Mouse (Mus musculus): ENCODE measurements around the gene Shroom4. TPM values are rescaled to one million over a fixed set of nuclear protein-coding genes. Genes with fewer than 3 reads are reported as not detected.
"Not testable (repeated sequence)": the region's sequence is repeated elsewhere in the genome, so short reads cannot be mapped to it uniquely, and the experiment has no call there.

Gene Shroom4
- polyA plus RNA-seq, 1 experiment from 2014 or later = 1.2 TPM

- no peak overlapping the region for H3K9ac ChIP-seq (ENCODE audit: low read depth, low read length)
- no peaks in the 10 kb centered on the region for H3K9me3 ChIP-seq (ENCODE audit: control insufficient read depth, low read length)
- H3K27me3 ChIP-seq (replicated peaks; ENCODE audit: control insufficient read depth, insufficient read depth, low read length) = no peaks in the 10 kb centered on the region
- ATAC-seq = no peak
- no peak overlapping the region for H3K27ac ChIP-seq (ENCODE audit: low read depth, low read length)
- H3K4me2 ChIP-seq (ENCODE audit: low read length) = no peak overlapping the region
- H3K4me1 ChIP-seq (ENCODE audit: control insufficient read depth, insufficient read depth, low read depth, low read length) = no peaks in the 10 kb centered on the region
- 62% methylated on average over 6 of the region's 6 CpGs for WGBS
- H3K4me3 ChIP-seq (ENCODE audit: low read length) = no peak overlapping the region
- H3K36me3 ChIP-seq (ENCODE audit: control insufficient read depth, insufficient read depth, low read length) = no peaks in the 10 kb centered on the region
Observed at GRCm38 (mm10) chrX:6409114-6409513, 9.5 kb downstream of the Shroom4 start.

- Histone ChIP-seq H3K4me2 (ENCODE audit: low read length) (no peak overlapping the region), H3K36me3 (ENCODE audit: control insufficient read depth, insufficient read depth, low read length) (no peaks in the 10 kb centered on the region), H3K9ac (ENCODE audit: low read depth, low read length) (no peak overlapping the region), H3K27ac (ENCODE audit: low read depth, low read length) (no peak overlapping the region), H3K4me3 (ENCODE audit: low read length) (no peak overlapping the region), H3K4me1 (ENCODE audit: control insufficient read depth, insufficient read depth, low read depth, low read length) (no peaks in the 10 kb centered on the region), H3K9me3 (ENCODE audit: control insufficient read depth, low read length) (no peaks in the 10 kb centered on the region), H3K27me3 (replicated peaks; ENCODE audit: control insufficient read depth, insufficient read depth, low read length) (no peaks in the 10 kb centered on the region)
- 78% methylated on average over 12 of the region's 12 CpGs for WGBS
- no peak for ATAC-seq
Observed at GRCm38 (mm10) chrX:6415412-6415811, 15.8 kb downstream of the Shroom4 start.

- H3K27me3 ChIP-seq (replicated peaks; ENCODE audit: control insufficient read depth, insufficient read depth, low read length) = no peaks in the 10 kb centered on the region
- H3K4me1 ChIP-seq (ENCODE audit: control insufficient read depth, insufficient read depth, low read depth, low read length) = no peaks in the 10 kb centered on the region
- no peak overlapping the region for H3K4me3 ChIP-seq (ENCODE audit: low read length)
- no peak overlapping the region for H3K9ac ChIP-seq (ENCODE audit: low read depth, low read length)
- no peak overlapping the region for H3K27ac ChIP-seq (ENCODE audit: low read depth, low read length)
- 65% methylated on average over 5 of the region's 5 CpGs for WGBS
- no peak overlapping the region for H3K4me2 ChIP-seq (ENCODE audit: low read length)
- ATAC-seq = no peak
- H3K9me3 ChIP-seq (ENCODE audit: control insufficient read depth, low read length) = no peaks in the 10 kb centered on the region
- no peaks in the 10 kb centered on the region for H3K36me3 ChIP-seq (ENCODE audit: control insufficient read depth, insufficient read depth, low read length)
Observed at GRCm38 (mm10) chrX:6415936-6416335, 16.3 kb downstream of the Shroom4 start.

GRCm38 (mm10) chrX:6418140-6418539, 18.5 kb downstream of the Shroom4 start:
- WGBS = 43% methylated on average over 4 of the region's 4 CpGs
- no peak for ATAC-seq

GRCm38 (mm10) chrX:6435260-6435659, 35.6 kb downstream of the Shroom4 start:
- H3K4me2 ChIP-seq (ENCODE audit: low read length) = no peak overlapping the region
- 93% methylated on average over 2 of the region's 2 CpGs for WGBS
- no peaks in the 10 kb centered on the region for H3K4me1 ChIP-seq (ENCODE audit: control insufficient read depth, insufficient read depth, low read depth, low read length)
- ATAC-seq = no peak
- no peak overlapping the region for H3K9ac ChIP-seq (ENCODE audit: low read depth, low read length)
- no peak overlapping the region for H3K4me3 ChIP-seq (ENCODE audit: low read length)
- H3K27ac ChIP-seq (ENCODE audit: low read depth, low read length) = no peak overlapping the region
- H3K36me3 ChIP-seq (ENCODE audit: control insufficient read depth, insufficient read depth, low read length) = no peaks in the 10 kb centered on the region
- no peaks in the 10 kb centered on the region for H3K9me3 ChIP-seq (ENCODE audit: control insufficient read depth, low read length)
- no peaks in the 10 kb centered on the region for H3K27me3 ChIP-seq (replicated peaks; ENCODE audit: control insufficient read depth, insufficient read depth, low read length)

More at GRCm38 (mm10) chrX:6418140-6418539, 18.5 kb downstream of the Shroom4 start:
- Histone ChIP-seq H3K4me2 (ENCODE audit: low read length) (no peak overlapping the region), H3K4me1 (ENCODE audit: control insufficient read depth, insufficient read depth, low read depth, low read length) (no peaks in the 10 kb centered on the region), H3K4me3 (ENCODE audit: low read length) (no peak overlapping the region), H3K27me3 (replicated peaks; ENCODE audit: control insufficient read depth, insufficient read depth, low read length) (no peaks in the 10 kb centered on the region), H3K27ac (ENCODE audit: low read depth, low read length) (no peak overlapping the region), H3K9me3 (ENCODE audit: control insufficient read depth, low read length) (no peaks in the 10 kb centered on the region), H3K9ac (ENCODE audit: low read depth, low read length) (no peak overlapping the region), H3K36me3 (ENCODE audit: control insufficient read depth, insufficient read depth, low read length) (no peaks in the 10 kb centered on the region)

GRCm38 (mm10) chrX:6446422-6446821, 46.8 kb downstream of the Shroom4 start:
- no peak for ATAC-seq
- H3K9ac ChIP-seq (ENCODE audit: low read depth, low read length) = no peak overlapping the region
- no peaks in the 10 kb centered on the region for H3K27me3 ChIP-seq (replicated peaks; ENCODE audit: control insufficient read depth, insufficient read depth, low read length)
- no peaks in the 10 kb centered on the region for H3K36me3 ChIP-seq (ENCODE audit: control insufficient read depth, insufficient read depth, low read length)
- H3K4me2 ChIP-seq (ENCODE audit: low read length) = no peak overlapping the region
- H3K27ac ChIP-seq (ENCODE audit: low read depth, low read length) = no peak overlapping the region
- WGBS = 57% methylated on average over 1 of the region's 1 CpGs
- no peaks in the 10 kb centered on the region for H3K4me1 ChIP-seq (ENCODE audit: control insufficient read depth, insufficient read depth, low read depth, low read length)
- H3K4me3 ChIP-seq (ENCODE audit: low read length) = no peak overlapping the region
- no peaks in the 10 kb centered on the region for H3K9me3 ChIP-seq (ENCODE audit: control insufficient read depth, low read length)

GRCm38 (mm10) chrX:6448001-6448400, 48.3 kb downstream of the Shroom4 start:
- H3K27ac ChIP-seq (ENCODE audit: low read depth, low read length) = no peak overlapping the region
- ATAC-seq = no peak; the same call in 1 of the 2 replicates
- H3K36me3 ChIP-seq (ENCODE audit: control insufficient read depth, insufficient read depth, low read length) = no peaks in the 10 kb centered on the region
- no peaks in the 10 kb centered on the region for H3K27me3 ChIP-seq (replicated peaks; ENCODE audit: control insufficient read depth, insufficient read depth, low read length)
- no peak overlapping the region for H3K9ac ChIP-seq (ENCODE audit: low read depth, low read length)
- no peaks in the 10 kb centered on the region for H3K4me1 ChIP-seq (ENCODE audit: control insufficient read depth, insufficient read depth, low read depth, low read length)
- H3K4me3 ChIP-seq (ENCODE audit: low read length) = no peak overlapping the region
- no peak overlapping the region for H3K4me2 ChIP-seq (ENCODE audit: low read length)
- no peaks in the 10 kb centered on the region for H3K9me3 ChIP-seq (ENCODE audit: control insufficient read depth, low read length)
- 56% methylated on average over 4 of the region's 4 CpGs for WGBS

GRCm38 (mm10) chrX:6453220-6453619, 53.6 kb downstream of the Shroom4 start:
- Histone ChIP-seq H3K9ac (ENCODE audit: low read depth, low read length) (no peak overlapping the region), H3K4me3 (ENCODE audit: low read length) (no peak overlapping the region), H3K9me3 (ENCODE audit: control insufficient read depth, low read length) (no peaks in the 10 kb centered on the region), H3K4me1 (ENCODE audit: control insufficient read depth, insufficient read depth, low read depth, low read length) (no peaks in the 10 kb centered on the region), H3K27ac (ENCODE audit: low read depth, low read length) (no peak overlapping the region), H3K36me3 (ENCODE audit: control insufficient read depth, insufficient read depth, low read length) (no peaks in the 10 kb centered on the region), H3K27me3 (replicated peaks; ENCODE audit: control insufficient read depth, insufficient read depth, low read length) (no peaks in the 10 kb centered on the region), H3K4me2 (ENCODE audit: low read length) (no peak overlapping the region)
- ATAC-seq = no peak
- WGBS = 75% methylated on average over 4 of the region's 4 CpGs

- H3K4me3 ChIP-seq (ENCODE audit: low read length); H3K9ac ChIP-seq (ENCODE audit: low read depth, low read length); H3K9me3 ChIP-seq (ENCODE audit: control insufficient read depth, low read length); H3K27me3 ChIP-seq (replicated peaks; ENCODE audit: control insufficient read depth, insufficient read depth, low read length); ATAC-seq; H3K27ac ChIP-seq (ENCODE audit: low read depth, low read length); H3K36me3 ChIP-seq (ENCODE audit: control insufficient read depth, insufficient read depth, low read length); H3K4me1 ChIP-seq (ENCODE audit: control insufficient read depth, insufficient read depth, low read depth, low read length); H3K4me2 ChIP-seq (ENCODE audit: low read length): not testable (repeated sequence)
- WGBS = no CpG with 5 or more reads among the region's 1 CpGs
Observed at GRCm38 (mm10) chrX:6469251-6469650, 69.6 kb downstream of the Shroom4 start.

- H3K27me3 ChIP-seq (replicated peaks; ENCODE audit: control insufficient read depth, insufficient read depth, low read length); ATAC-seq; H3K4me1 ChIP-seq (ENCODE audit: control insufficient read depth, insufficient read depth, low read depth, low read length); H3K36me3 ChIP-seq (ENCODE audit: control insufficient read depth, insufficient read depth, low read length); H3K9ac ChIP-seq (ENCODE audit: low read depth, low read length); H3K27ac ChIP-seq (ENCODE audit: low read depth, low read length); H3K4me2 ChIP-seq (ENCODE audit: low read length); H3K9me3 ChIP-seq (ENCODE audit: control insufficient read depth, low read length); H3K4me3 ChIP-seq (ENCODE audit: low read length): not testable (repeated sequence)
- no CpG with 5 or more reads among the region's 1 CpGs for WGBS
Observed at GRCm38 (mm10) chrX:6472563-6472962, 72.9 kb downstream of the Shroom4 start.

All from hindbrain, embryonic 16.5 days (tissue).